Mouse (Mus musculus): ENCODE measurements around the gene Ovol1.
A peak's percentile ranks its signal among the peaks of the same experiment; 100 is the strongest.

- TF ChIP-seq POLR2A (IDR thresholded peaks at IDR 0.05; ENCODE audit: control insufficient read depth, low read depth, low read length) (peak; percentile 47; the same call in 1 of the 2 replicates), CTCF (IDR thresholded peaks at IDR 0.05; ENCODE audit: control insufficient read depth, insufficient read depth, insufficient replicate concordance, low read depth, low read length) (peak; percentile 86)
Measured at GRCm38 (mm10) chr19:5567534-5568469, 7.4 kb upstream of the Ovol1 start, which contains the start of gene Ap5b1.

All from testis, adult 2 months (tissue).